Mouse (Mus musculus): ENCODE data around the gene Dusp1.

The Dusp1 gene

GRCm38 (mm10) chr17:26464481-26464880 is 97.4 kb downstream of the Dusp1 start:
- WGBS = 84% methylated on average over 9 of the region's 9 CpGs

- WGBS = 61% methylated on average over 4 of the region's 4 CpGs
Observed at GRCm38 (mm10) chr17:26463984-26464383, 97.9 kb downstream of the Dusp1 start.

- WGBS = 91% methylated on average over 5 of the region's 5 CpGs
Observed at GRCm38 (mm10) chr17:26463432-26463831, 98.5 kb downstream of the Dusp1 start.

GRCm38 (mm10) chr17:26462634-26463170 is 99.2 kb downstream of the Dusp1 start:
- 15% methylated on average over 12 of the region's 12 CpGs for WGBS

GRCm38 (mm10) chr17:26458049-26458448 is 103.9 kb downstream of the Dusp1 start:
- WGBS = 79% methylated on average over 7 of the region's 7 CpGs

Data from cerebral cortex, adult 2 months (tissue).